Comparison of ENCODE assay signal across 26 mouse cellular contexts in genomic region chr12:51492040-51492439, GRCm38 (mm10).
"Had no signal": no experiment of that assay in that cellular context is flagged by ENCODE, and none has a peak within 500 bp of the region (broad histone marks: within the 10 kb centered on the region; RNA-seq: fewer than 3 reads in every experiment).

No protein-coding gene starts in this region.

- H3K4me2 ChIP-seq: heart, embryonic 11.5 days; heart, embryonic 13.5 days; heart, embryonic 15.5 days; hindbrain, embryonic 12.5 days; hindbrain, embryonic 14.5 days; intestine, embryonic 15.5 days; limb, embryonic 12.5 days; liver, embryonic 12.5 days had no signal

- H3K36me3 ChIP-seq: heart, embryonic 13.5 days; heart, embryonic 15.5 days; hindbrain, embryonic 10.5 days; hindbrain, embryonic 12.5 days; intestine, embryonic 15.5 days; limb, embryonic 10.5 days; limb, embryonic 12.5 days; liver, embryonic 12.5 days had no signal

- H3K9ac ChIP-seq: heart, embryonic 13.5 days; heart, embryonic 15.5 days; hindbrain, embryonic 12.5 days; hindbrain, embryonic 14.5 days; intestine, embryonic 15.5 days; limb, embryonic 12.5 days; liver, embryonic 12.5 days; liver, embryonic 14.5 days had no signal

- H3K9me3 ChIP-seq: heart, embryonic 13.5 days; heart, embryonic 15.5 days; hindbrain, embryonic 10.5 days; hindbrain, embryonic 12.5 days; intestine, embryonic 15.5 days; limb, embryonic 10.5 days; limb, embryonic 12.5 days; liver, embryonic 12.5 days had no signal

- H3K4me3 ChIP-seq: gastrocnemius, adult 2 months; heart, adult 2 months; heart, embryonic 13.5 days; heart, embryonic 15.5 days; hindbrain, embryonic 10.5 days; hindbrain, embryonic 12.5 days; intestine, embryonic 15.5 days; layer of hippocampus, adult 2 months; left cerebral cortex, adult 2 months; limb, embryonic 10.5 days; limb, embryonic 12.5 days; liver, embryonic 12.5 days had no signal

- ATAC-seq: hindbrain, embryonic 16.5 days; inflammation-experienced regulatory T-cells, adult 6 months; intestine, embryonic 15.5 days; intestine, postnatal 0 days; liver, embryonic 12.5 days had no signal

- DNase-seq: gastrocnemius, adult 2 months; gastrocnemius, postnatal 10 days; gastrocnemius, postnatal 25 days; heart, adult 2 months; heart, postnatal 4 days; kidney, adult 18-20 months; kidney, adult 8-10 months; kidney, postnatal 10 days; kidney, postnatal 25 days; kidney, postnatal 4 days had no signal

- H3K27me3 ChIP-seq: heart, embryonic 13.5 days; heart, embryonic 15.5 days; hindbrain, embryonic 12.5 days; intestine, embryonic 15.5 days; limb, embryonic 12.5 days; liver, embryonic 12.5 days had no signal

- H3K27ac ChIP-seq: gastrocnemius, adult 2 months; heart, adult 2 months; heart, embryonic 13.5 days; heart, embryonic 15.5 days; hindbrain, embryonic 10.5 days; hindbrain, embryonic 12.5 days; hindbrain, embryonic 14.5 days; intestine, embryonic 15.5 days; layer of hippocampus, adult 2 months; left cerebral cortex, adult 2 months; limb, embryonic 10.5 days; limb, embryonic 12.5 days; liver, embryonic 12.5 days; liver, embryonic 14.5 days had no signal

- H3K4me1 ChIP-seq: heart, embryonic 13.5 days; heart, embryonic 15.5 days; hindbrain, embryonic 12.5 days; intestine, embryonic 15.5 days; limb, embryonic 10.5 days; limb, embryonic 12.5 days; liver, embryonic 12.5 days had no signal
